Mouse (Mus musculus) embryonic stem cell, embryonic (primary cell): Measurements from ENCODE around the gene Ralgapa2.

ENCODE experiments used
- CTCF ChIA-PET, 4 experiments: fragments of 300-600 bp in 2 of 4; fragments of 350-600 bp in 2 of 4; sonication (Branson Sonifier 250); formaldehyde crosslinking; loops; one replicate each; lab custom pipeline; 2022; ENCODE audit warnings: inconsistent platforms in 2 of 4; lab: Charles Lee
- POLR2A ChIA-PET, 4 experiments: fragments of 300-600 bp in 2 of 4; fragments of 350-600 bp in 2 of 4; sonication (Branson Sonifier 250); formaldehyde crosslinking; loops; one replicate each; lab custom pipeline; 2022; ENCODE audit warnings: antibody characterized with exemption in 4 of 4, inconsistent platforms in 1 of 4; lab: Charles Lee

The Ralgapa2 gene

GRCm38 (mm10) chr2:146266539-146266938 is 245.6 kb downstream of the Ralgapa2 start:
- POLR2A ChIA-PET = no interaction called here
- CTCF ChIA-PET = no interaction called here

GRCm38 (mm10) chr2:146265045-146265444 is 247.1 kb downstream of the Ralgapa2 start:
- POLR2A ChIA-PET = no interaction called here
- CTCF ChIA-PET = no interaction called here

- ChIA-PET POLR2A (no interaction called here), CTCF (no interaction called here)
These were observed 249.2 kb downstream of the Ralgapa2 start for GRCm38 (mm10) chr2:146262966-146263365.

GRCm38 (mm10) chr2:146262215-146262614 is 249.9 kb downstream of the Ralgapa2 start:
- CTCF ChIA-PET = no interaction called here

GRCm38 (mm10) chr2:146261146-146261545 is 251.0 kb downstream of the Ralgapa2 start:
- POLR2A ChIA-PET = interaction anchor here in 1 of 4 experiments (1.0 kb wide), 1 partner anchor 12 kb away, joined by 3 read pairs; no protein-coding TSS in a partner anchor
- CTCF ChIA-PET = no interaction called here

More at GRCm38 (mm10) chr2:146262215-146262614, 249.9 kb downstream of the Ralgapa2 start:
- POLR2A ChIA-PET = no interaction called here

GRCm38 (mm10) chr2:146259787-146260560 is 252.2 kb downstream of the Ralgapa2 start:
- CTCF ChIA-PET = no interaction called here
- POLR2A ChIA-PET = interaction anchor here in 1 of 4 experiments (1.0 to 1.7 kb wide), 2 partner anchors 9 to 13 kb away, joined by 3 to 4 read pairs; no protein-coding TSS in a partner anchor

- POLR2A ChIA-PET = interaction anchor here in 1 of 4 experiments (1.7 kb wide), 1 partner anchor 10 kb away, joined by 4 read pairs; no protein-coding TSS in a partner anchor
- CTCF ChIA-PET = interaction anchor here in 1 of 4 experiments (0.5 kb wide), 1 partner anchor 122 kb away, joined by 3 read pairs; no protein-coding TSS in a partner anchor
These were observed 253.2 kb downstream of the Ralgapa2 start for GRCm38 (mm10) chr2:146258736-146259469.

- ChIA-PET CTCF (no interaction called here), POLR2A (no interaction called here)
These were observed 254.5 kb downstream of the Ralgapa2 start for GRCm38 (mm10) chr2:146257609-146258008.

- ChIA-PET POLR2A (no interaction called here), CTCF (interaction anchor here in 1 of 4 experiments (0.8 kb wide), 1 partner anchor 202 kb away, joined by 3 read pairs; no protein-coding TSS in a partner anchor)
These were observed 255.1 kb downstream of the Ralgapa2 start for GRCm38 (mm10) chr2:146257037-146257436.

GRCm38 (mm10) chr2:146256321-146256875 is 255.7 kb downstream of the Ralgapa2 start:
- POLR2A ChIA-PET = no interaction called here
- CTCF ChIA-PET = interaction anchor here in 1 of 4 experiments (0.8 kb wide), 1 partner anchor 202 kb away, joined by 3 read pairs; no protein-coding TSS in a partner anchor

GRCm38 (mm10) chr2:146255636-146256035 is 256.5 kb downstream of the Ralgapa2 start:
- ChIA-PET CTCF (no interaction called here), POLR2A (no interaction called here)

GRCm38 (mm10) chr2:146254387-146254786 is 257.8 kb downstream of the Ralgapa2 start:
- CTCF ChIA-PET = no interaction called here
- POLR2A ChIA-PET = interaction anchor here in 1 of 4 experiments (1.9 kb wide), 1 partner anchor 17 kb away, joined by 5 read pairs; no protein-coding TSS in a partner anchor

- ChIA-PET POLR2A (no interaction called here), CTCF (interaction anchor here in 2 of 4 experiments (0.6 to 1.5 kb wide), 2 partner anchors 9 to 35 kb away, joined by 3 read pairs; no protein-coding TSS in a partner anchor)
These were observed 261.8 kb downstream of the Ralgapa2 start for GRCm38 (mm10) chr2:146250236-146250904.

- ChIA-PET CTCF (no interaction called here), POLR2A (interaction anchor here in 1 of 4 experiments (0.5 kb wide), 1 partner anchor 1125 kb away, joined by 5 read pairs; no protein-coding TSS in a partner anchor)
These were observed 263.1 kb downstream of the Ralgapa2 start for GRCm38 (mm10) chr2:146249033-146249432.

- POLR2A ChIA-PET = interaction anchor here in 1 of 4 experiments (0.6 kb wide), 1 partner anchor 55 kb away, joined by 3 read pairs; no protein-coding TSS in a partner anchor
- CTCF ChIA-PET = interaction anchor here in 1 of 4 experiments (1.0 to 1.7 kb wide), 2 partner anchors 21 to 167 kb away, joined by 3 to 4 read pairs; no protein-coding TSS in a partner anchor
These were observed 264.6 kb downstream of the Ralgapa2 start for GRCm38 (mm10) chr2:146247576-146247975.

GRCm38 (mm10) chr2:146246409-146247075 is 265.6 kb downstream of the Ralgapa2 start:
- CTCF ChIA-PET = interaction anchor here in 1 of 4 experiments (1.0 to 1.7 kb wide), 2 partner anchors 20 to 168 kb away, joined by 3 to 4 read pairs; no protein-coding TSS in a partner anchor
- POLR2A ChIA-PET = interaction anchor here in 1 of 4 experiments (0.7 kb wide), 1 partner anchor 53 kb away, joined by 3 read pairs; no protein-coding TSS in a partner anchor

GRCm38 (mm10) chr2:146245401-146245800 is 266.7 kb downstream of the Ralgapa2 start:
- CTCF ChIA-PET = no interaction called here

GRCm38 (mm10) chr2:146244049-146244448 is 268.1 kb downstream of the Ralgapa2 start:
- ChIA-PET CTCF (no interaction called here), POLR2A (no interaction called here)

More at GRCm38 (mm10) chr2:146245401-146245800, 266.7 kb downstream of the Ralgapa2 start:
- POLR2A ChIA-PET = no interaction called here
